Mouse (Mus musculus): ENCODE data around the gene Mrps12.
A peak's percentile ranks its signal among the peaks of the same experiment; 100 is the strongest.

The Mrps12 gene

GRCm38 (mm10) chr7:28761907-28762306 is 20.3 kb upstream of the Mrps12 start:
- no peak for DNase-seq (ENCODE audit: low spot score in 2 of 2)

- no peak for DNase-seq (ENCODE audit: low spot score in 2 of 2)
Measured at GRCm38 (mm10) chr7:28758623-28759022, 17.0 kb upstream of the Mrps12 start.

GRCm38 (mm10) chr7:28756079-28756478 is 14.5 kb upstream of the Mrps12 start, which contains the start of gene Ccer2:
TSS of gene Ccer2 (plus strand) at chr7:28756174.
- DNase-seq (ENCODE audit: low spot score in 2 of 2): no peak

DNA sequence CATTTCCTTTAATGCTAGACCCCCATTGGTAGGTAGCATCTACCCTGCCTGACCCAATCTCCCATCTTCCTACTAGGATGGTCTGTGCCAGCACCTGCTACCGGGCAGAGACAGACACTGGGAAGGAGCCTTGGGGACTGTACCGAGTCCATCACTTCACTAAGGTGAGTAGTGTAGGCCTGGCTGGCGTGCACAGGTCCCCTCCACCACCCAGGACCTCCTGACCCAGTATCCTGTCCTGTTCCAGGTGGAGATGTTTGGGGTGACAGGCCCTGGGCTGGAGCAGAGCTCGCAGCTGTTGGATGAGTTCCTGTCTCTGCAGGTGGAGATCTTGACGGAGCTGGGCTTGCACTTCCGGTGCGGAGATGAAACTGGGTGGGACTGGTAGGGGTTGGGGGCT is 8.3 kb upstream of the Mrps12 start:
- DNase-seq (ENCODE audit: low spot score in 2 of 2): no peak

GRCm38 (mm10) chr7:28741368-28741708 is 282 bp downstream of the Mrps12 start:
- no peak for DNase-seq (ENCODE audit: low spot score in 2 of 2)

- no peak for DNase-seq (ENCODE audit: low spot score in 2 of 2)
Measured at GRCm38 (mm10) chr7:28740949-28741348, 671 bp downstream of the Mrps12 start.

- no peak for DNase-seq (ENCODE audit: low spot score in 2 of 2)
Measured at GRCm38 (mm10) chr7:28739829-28740228, 1.8 kb downstream of the Mrps12 start.

DNA sequence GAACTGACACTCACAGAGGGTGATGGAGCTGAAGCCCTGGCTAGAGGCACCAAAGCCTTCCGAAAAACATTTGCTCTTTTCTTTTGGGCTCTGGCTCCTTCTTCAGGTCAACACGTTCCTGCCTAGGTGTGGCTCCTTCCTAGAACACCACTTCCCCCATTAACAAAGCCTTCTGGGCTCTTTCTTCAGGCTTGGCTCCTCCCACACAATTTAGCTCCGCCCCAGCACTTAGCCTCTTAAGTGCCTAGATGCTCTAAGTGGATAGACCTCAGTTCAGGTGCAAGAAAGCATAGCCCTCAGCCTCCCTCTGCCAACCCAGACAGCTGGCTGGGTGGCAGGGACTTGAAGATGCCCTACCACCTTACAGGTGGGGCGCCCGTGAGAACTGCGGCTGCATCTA is 5.9 kb downstream of the Mrps12 start:
- no peak for DNase-seq (ENCODE audit: low spot score in 2 of 2)

GRCm38 (mm10) chr7:28733211-28733610 is 8.4 kb downstream of the Mrps12 start:
- no peak for DNase-seq (ENCODE audit: low spot score in 2 of 2)

DNA sequence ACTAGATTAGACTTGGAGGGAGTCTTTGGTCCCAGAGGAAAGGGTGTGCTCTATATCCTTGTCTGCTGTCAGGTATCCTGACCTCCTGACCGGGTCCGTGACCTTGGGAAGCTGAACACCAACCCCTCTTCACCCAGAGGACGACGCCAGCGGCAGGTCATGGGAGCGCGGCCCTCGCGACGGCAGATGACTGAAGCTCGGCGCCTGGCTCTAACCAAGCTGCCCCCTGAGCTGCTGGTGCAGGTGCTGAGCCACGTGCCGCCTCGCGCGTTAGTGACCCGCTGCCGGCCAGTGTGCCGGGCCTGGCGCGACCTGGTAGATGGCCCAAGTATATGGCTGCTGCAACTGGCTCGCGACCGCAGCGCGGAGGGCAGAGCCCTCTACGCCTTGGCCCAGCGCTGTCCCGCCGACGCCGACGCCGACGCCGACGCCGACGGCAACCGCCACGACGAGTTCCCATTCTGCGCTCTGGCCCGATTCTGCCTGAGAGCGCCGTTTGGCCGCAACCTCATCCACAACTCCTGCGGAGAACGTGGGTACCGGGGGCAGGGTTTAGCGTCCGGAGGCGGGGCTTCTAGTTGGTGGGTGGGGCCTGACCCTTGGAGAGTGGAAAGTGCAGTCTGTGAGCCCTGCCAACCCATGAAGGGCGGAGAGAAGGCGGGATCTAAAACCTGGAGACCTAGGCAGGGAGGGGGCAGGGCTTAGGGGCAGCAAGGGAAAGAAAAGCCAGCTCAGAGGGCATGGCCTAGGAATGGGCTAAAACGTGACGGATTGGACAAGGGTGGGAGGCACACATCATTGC is 9.1 kb downstream of the Mrps12 start:
- DNase-seq (ENCODE audit: low spot score in 2 of 2): peak in 1 of 2 experiments; percentile 45

DNA sequence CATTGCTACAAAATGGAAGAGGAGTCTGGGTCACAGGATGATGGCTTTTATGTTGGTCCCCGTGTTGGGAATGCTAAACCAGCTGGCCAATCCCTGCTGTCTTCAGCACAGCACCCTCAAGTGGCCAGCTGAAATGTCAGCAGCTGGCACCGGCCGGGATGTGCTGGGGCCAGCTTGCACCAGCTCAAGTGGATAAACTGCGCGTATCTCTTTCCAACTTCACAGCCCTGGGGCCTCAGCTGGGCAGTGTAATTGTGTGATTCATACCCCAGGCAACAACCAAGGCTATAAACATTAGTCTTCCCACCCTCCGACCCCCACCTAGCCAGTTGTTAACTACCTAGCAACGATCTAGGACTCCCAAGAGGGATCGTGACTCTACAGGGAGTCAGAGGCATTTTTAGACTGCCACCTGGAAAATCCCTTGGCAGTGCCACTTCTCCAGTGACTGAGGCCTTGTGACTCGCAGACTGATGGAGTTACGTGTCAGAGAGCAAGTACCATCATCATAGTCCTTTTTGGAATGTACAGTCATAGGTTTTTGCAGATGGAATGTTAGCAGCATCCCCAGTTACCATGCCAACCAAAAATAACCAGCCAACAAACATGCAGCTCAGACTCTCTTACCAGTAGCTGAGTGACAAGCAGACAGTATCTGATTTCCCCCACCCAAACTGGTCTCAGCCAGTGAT is 13.8 kb downstream of the Mrps12 start:
- no peak for DNase-seq (ENCODE audit: low spot score in 2 of 2)

DNA sequence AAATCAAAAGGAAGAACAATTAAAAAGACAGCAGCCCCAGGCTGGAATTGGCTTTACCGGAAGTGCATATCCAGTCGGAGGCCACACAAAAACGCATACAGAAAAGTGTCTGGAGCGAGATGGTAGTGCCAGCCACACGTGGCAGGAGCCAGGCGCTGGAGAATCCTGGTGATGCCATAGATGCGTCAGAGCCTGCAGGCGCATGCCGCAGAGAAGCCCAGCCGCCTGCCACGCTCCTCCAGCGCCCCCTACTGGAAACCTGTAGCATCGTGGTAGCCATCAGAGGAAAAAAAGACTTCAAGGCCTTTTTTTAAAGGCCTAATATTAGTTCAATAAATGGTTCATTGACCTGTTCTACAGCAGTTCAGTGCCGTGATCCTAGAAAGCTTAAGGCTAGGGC is 15.0 kb downstream of the Mrps12 start:
- DNase-seq (ENCODE audit: low spot score in 2 of 2): peak; percentile 66 to 70

DNA sequence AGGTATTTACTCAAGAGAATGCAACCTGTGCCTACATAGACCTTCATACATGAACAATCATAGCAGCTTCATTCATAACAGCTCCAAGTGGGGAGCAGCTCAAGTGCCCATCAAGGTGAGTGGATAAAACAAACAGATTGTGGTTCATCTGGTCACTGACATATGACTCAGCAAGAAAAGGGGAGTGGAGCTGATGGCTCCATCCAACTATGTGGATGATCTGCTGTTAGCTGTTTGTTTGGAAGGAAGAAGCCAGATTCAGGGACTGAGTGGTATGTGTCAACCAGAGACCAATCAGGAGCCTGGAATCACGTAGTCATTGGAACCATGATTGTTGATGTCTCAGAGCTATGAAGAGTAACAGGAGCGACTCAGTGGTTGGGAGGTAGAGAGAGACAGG is 17.0 kb downstream of the Mrps12 start:
- no peak for DNase-seq (ENCODE audit: low spot score in 2 of 2)

DNA sequence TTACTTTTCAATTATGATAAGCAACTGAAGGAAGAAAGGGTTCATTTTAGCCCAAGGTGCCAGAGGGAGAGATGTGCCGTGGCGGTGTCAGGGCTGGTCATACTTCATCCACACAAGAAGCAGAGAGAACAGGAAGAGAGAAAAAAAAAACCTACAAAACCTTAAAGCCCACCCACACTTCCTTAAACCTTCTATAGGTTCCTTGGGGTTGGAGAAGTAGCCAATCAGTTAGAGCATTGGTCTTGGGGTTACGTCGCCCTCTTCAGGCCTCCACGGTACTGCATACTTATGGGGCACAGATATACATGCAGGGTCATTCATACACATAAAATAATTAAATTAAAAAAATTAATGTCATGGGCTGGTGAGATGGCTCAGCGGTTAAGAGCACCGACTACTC is 19.5 kb downstream of the Mrps12 start:
- no peak for DNase-seq (ENCODE audit: low spot score in 2 of 2)

DNA sequence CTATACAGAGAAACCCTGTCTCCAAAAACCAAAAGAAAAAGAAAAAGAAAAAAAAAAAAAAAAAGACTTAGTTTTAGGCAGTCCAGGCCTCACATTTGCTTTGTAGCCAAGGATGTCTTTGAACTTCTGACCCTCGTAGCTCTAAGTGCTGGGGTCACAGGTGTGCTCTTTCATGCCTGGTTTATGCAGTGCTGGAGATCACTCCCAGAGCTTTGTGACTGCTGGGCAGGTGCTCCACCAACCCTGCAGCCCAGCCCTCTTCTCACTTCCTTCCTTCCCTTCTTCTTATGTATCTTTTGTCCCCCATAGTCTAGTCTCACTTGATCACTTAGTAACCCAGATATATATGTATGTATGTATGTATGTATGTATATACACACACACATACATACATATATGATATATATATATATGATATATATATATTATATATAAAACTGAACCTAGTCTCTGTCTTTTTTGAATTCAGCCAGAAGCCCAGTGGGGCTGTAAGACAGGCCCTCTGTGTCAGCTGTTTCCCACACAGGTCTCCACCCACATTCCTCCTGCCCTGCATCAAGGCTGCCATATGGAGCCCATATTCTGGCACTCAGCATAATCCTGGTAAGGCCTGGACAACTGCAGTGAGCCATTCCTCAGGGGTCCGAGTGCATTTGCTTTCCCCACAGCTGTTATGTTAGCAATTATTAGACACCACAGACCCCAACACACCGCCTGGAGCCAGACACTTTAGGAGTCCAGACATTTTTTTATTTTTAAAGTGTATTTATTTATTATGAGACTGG is 20.7 kb downstream of the Mrps12 start:
- no peak for DNase-seq (ENCODE audit: low spot score in 2 of 2)

GRCm38 (mm10) chr7:28719650-28720049 is 22.0 kb downstream of the Mrps12 start:
- no peak for DNase-seq (ENCODE audit: low spot score in 2 of 2)

DNA sequence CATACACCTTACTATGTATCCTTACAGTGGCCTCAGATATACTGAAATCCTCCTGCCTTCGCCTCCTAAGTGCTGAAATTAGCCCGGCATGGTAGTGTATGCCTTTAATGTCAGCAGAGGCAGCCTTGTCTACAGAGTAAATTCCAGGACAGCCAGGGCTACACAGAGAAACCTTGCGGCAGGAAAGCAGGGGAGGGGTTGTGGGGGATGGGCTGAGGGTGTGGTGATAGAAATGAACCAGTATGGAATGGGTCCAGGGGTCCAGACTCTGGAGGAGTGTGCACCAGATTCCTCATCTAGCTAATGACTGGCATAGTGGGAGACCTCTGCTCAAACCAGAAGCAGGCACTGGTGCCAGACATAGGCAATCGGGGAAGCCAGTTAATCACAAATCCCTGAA is 22.5 kb downstream of the Mrps12 start:
- no peak for DNase-seq (ENCODE audit: low spot score in 2 of 2)

DNA sequence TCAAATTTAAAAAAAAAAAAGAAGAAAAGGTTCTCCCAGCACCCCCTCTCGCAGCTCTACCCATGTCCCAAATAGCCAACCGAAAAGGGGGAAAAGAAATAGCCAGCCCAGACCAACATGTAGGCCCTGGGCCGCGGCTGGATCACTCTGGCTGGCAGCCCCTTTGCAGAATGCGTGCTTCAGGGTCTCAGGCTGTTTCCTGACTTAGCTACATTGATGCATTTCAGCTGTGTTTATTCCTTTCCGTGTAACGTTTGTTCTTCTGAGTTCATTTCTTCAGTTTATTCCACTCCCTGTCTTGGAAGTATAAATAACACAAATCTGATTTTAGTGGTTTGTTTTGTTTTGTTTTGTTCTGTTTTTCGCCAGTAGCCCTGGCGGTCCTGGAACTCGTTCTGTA is 23.9 kb downstream of the Mrps12 start:
- no peak for DNase-seq (ENCODE audit: low spot score in 2 of 2)

DNA sequence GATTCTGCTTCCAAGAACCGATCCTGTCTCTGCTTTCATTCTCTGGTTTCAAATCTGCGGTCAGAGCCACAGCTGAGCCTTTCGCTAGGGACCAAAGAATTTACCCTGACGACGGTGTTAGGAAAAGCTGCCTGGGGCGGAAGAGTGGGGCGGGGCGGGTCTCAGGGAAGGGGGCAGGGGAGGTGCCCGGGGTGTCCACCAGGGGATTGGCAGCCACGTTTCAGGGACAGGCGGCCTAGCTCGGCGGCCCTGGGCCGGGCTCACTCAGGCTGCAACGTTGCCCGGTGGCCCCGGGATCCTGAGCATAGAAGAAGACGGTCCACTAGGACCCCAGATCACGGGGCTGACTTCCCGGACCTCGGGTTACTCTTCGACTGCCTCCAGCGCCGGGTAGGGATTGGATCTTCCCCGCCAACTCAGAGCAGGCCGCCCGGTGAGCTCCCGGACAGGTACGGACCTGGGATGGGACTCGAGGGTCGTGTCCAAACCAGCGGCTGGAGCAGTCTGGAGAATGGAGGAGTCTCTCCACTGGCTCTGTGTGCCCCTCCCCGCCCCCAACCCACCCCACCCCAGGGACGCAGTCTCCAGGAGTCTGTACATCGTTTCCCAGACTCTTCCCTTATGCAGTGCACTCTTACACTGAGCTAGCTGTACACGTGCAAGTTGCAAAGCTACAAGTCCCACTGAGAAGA is 24.9 kb downstream of the Mrps12 start, which contains the start of gene Fbxo17:
Gene Fbxo17, plus strand, starts transcription at position 215 of the 692 bp plus-strand sequence.
- DNase-seq (ENCODE audit: low spot score in 2 of 2): no peak

GRCm38 (mm10) chr7:28715598-28715997 is 26.0 kb downstream of the Mrps12 start:
- no peak for DNase-seq (ENCODE audit: low spot score in 2 of 2)

DNA sequence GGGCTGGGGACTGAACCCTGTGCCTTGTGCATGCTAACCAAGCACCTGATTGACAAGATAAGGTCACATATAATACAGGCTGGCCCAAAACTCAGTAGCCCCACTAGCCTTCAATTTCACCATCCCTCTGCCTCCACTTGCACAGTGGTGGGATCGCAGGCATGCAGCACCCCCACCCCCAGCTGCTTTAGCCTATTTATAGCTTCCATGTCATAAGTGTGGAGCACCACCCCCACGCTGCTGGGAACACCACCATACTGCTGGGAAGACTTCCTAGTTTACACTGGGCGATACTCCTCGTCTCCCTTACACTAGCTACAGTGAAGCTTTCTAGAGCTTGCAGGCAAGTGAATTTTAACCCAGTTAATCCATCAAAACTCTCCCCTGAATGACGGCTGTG is 27.0 kb downstream of the Mrps12 start:
- no peak for DNase-seq (ENCODE audit: low spot score in 2 of 2)

- no peak for DNase-seq (ENCODE audit: low spot score in 2 of 2)
Measured at GRCm38 (mm10) chr7:28710962-28711361, 30.7 kb downstream of the Mrps12 start.
